Comparison of ENCODE assay signal across 10 mouse cellular contexts in the genomic region with DNA sequence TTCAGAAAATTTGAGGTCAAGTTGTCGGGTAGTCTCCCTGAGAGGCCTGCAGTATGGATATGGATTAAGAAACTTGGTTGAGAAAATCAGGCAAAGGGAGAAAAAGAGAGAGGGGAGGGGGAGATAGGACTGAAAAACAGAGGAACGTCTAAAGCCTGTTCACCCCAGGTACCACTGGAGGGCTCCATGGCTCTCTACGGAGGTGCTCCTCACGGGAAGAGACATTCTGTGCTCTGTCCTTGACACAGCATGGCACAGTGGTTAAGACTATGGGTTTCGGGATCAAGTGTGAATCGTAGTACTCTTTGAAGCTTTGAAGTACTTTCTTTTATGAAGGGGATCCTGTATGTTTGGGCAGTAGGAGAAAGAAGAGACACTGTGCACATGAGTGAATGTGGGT. TPM values are rescaled to one million over a fixed set of nuclear protein-coding genes. Genes with fewer than 3 reads are reported as not detected.
A peak's percentile ranks its signal among the peaks of the same experiment; 100 is the strongest.
DNase-seq lines count a peak whose midpoint lies in the region; ATAC-seq and TF ChIP-seq lines count a peak whose summit lies in the region.
"Had no signal": no experiment of that assay in that cellular context is flagged by ENCODE, and none has a peak within 500 bp of the region (broad histone marks: within the 10 kb centered on the region; RNA-seq: fewer than 3 reads in every experiment).

No protein-coding gene starts in this region.

- peak; percentile 35 for DNase-seq in neural tube, embryonic 11.5 days (ENCODE audit: low spot score)
- DNase-seq in embryo, embryonic 10.5 days (ENCODE audit: low spot score) = peak; percentile 46
- peak; percentile 30 for DNase-seq in right cerebral cortex, postnatal 4 days
- no peak for DNase-seq in heart, adult 11 months
- no peak for DNase-seq in thymus, adult 18-20 months
- DNase-seq: adrenal gland, postnatal 25 days had no signal

- H3K9me3 ChIP-seq in intestine, postnatal 0 days (ENCODE audit: control insufficient read depth) = no peaks in the 10 kb centered on the region
- no peaks in the 10 kb centered on the region for H3K9me3 ChIP-seq in intestine, embryonic 16.5 days (ENCODE audit: control insufficient read depth, low read length)
- H3K9me3 ChIP-seq in neural tube, embryonic 11.5 days (ENCODE audit: control insufficient read depth, low read length) = no peaks in the 10 kb centered on the region
- no peaks in the 10 kb centered on the region for H3K9me3 ChIP-seq in neural tube, embryonic 15.5 days (replicated peaks)
- H3K9me3 ChIP-seq: midbrain, embryonic 12.5 days had no signal

- no peak overlapping the region for H3K9ac ChIP-seq in intestine, postnatal 0 days (ENCODE audit: low read depth, low read length)
- H3K9ac ChIP-seq in intestine, embryonic 16.5 days (ENCODE audit: low read depth, low read length) = no peak overlapping the region
- no peak overlapping the region for H3K9ac ChIP-seq in neural tube, embryonic 11.5 days (ENCODE audit: low read length)
- H3K9ac ChIP-seq in neural tube, embryonic 15.5 days (replicated peaks) = no peak overlapping the region
- H3K9ac ChIP-seq: midbrain, embryonic 12.5 days had no signal

- H3K4me2 ChIP-seq in intestine, postnatal 0 days (replicated peaks; ENCODE audit: low read depth) = no peak overlapping the region
- no peak overlapping the region for H3K4me2 ChIP-seq in intestine, embryonic 16.5 days (ENCODE audit: low read depth, low read length)
- H3K4me2 ChIP-seq in neural tube, embryonic 11.5 days (ENCODE audit: low read depth) = no peak overlapping the region
- no peak overlapping the region for H3K4me2 ChIP-seq in neural tube, embryonic 15.5 days

- no peak overlapping the region for H3K4me3 ChIP-seq in intestine, postnatal 0 days (ENCODE audit: low read depth, low read length)
- no peak overlapping the region for H3K4me3 ChIP-seq in intestine, embryonic 16.5 days (ENCODE audit: low read length)
- H3K4me3 ChIP-seq in neural tube, embryonic 11.5 days (ENCODE audit: low read depth, low read length) = no peak overlapping the region
- no peak overlapping the region for H3K4me3 ChIP-seq in neural tube, embryonic 15.5 days (replicated peaks)
- H3K4me3 ChIP-seq: midbrain, embryonic 12.5 days had no signal

- peaks cover 30% of the 10 kb centered on the region for H3K27me3 ChIP-seq in intestine, postnatal 0 days (replicated peaks; ENCODE audit: control insufficient read depth, insufficient read depth, low read length)
- peaks cover 15% of the 10 kb centered on the region; the same call in 1 of the 2 replicates for H3K27me3 ChIP-seq in intestine, embryonic 16.5 days (replicated peaks; ENCODE audit: control insufficient read depth, insufficient read depth, low read length)
- no peaks in the 10 kb centered on the region for H3K27me3 ChIP-seq in neural tube, embryonic 11.5 days (ENCODE audit: control insufficient read depth, insufficient read depth, low read length)
- no peaks in the 10 kb centered on the region for H3K27me3 ChIP-seq in neural tube, embryonic 15.5 days (replicated peaks)

- 41% methylated on average over 6 of the region's 6 CpGs for WGBS in intestine, postnatal 0 days
- WGBS in intestine, embryonic 16.5 days = 45% methylated on average over 6 of the region's 6 CpGs
- WGBS in neural tube, embryonic 11.5 days = 36% methylated on average over 6 of the region's 6 CpGs
- 35% methylated on average over 6 of the region's 6 CpGs for WGBS in neural tube, embryonic 15.5 days

- no peaks in the 10 kb centered on the region for H3K4me1 ChIP-seq in intestine, postnatal 0 days (replicated peaks; ENCODE audit: control insufficient read depth, insufficient read depth, low read length)
- peaks cover 13% of the 10 kb centered on the region for H3K4me1 ChIP-seq in intestine, embryonic 16.5 days (ENCODE audit: control insufficient read depth, insufficient read depth, low read length)
- H3K4me1 ChIP-seq in neural tube, embryonic 11.5 days (ENCODE audit: control insufficient read depth, insufficient read depth, low read length) = no peaks in the 10 kb centered on the region
- peaks cover 23% of the 10 kb centered on the region for H3K4me1 ChIP-seq in neural tube, embryonic 15.5 days

- ATAC-seq in intestine, postnatal 0 days = no peak
- ATAC-seq in intestine, embryonic 16.5 days = no peak
- no peak for ATAC-seq in neural tube, embryonic 11.5 days (ENCODE audit: insufficient read depth, low FRiP score, low TSS enrichment)
- ATAC-seq in neural tube, embryonic 15.5 days (ENCODE audit: low FRiP score) = no peak

- peak; percentile 49 for TF ChIP-seq CTCF in intestine, postnatal 0 days (IDR thresholded peaks at IDR 0.05; ENCODE audit: low read depth)

- no peaks in the 10 kb centered on the region for H3K36me3 ChIP-seq in intestine, postnatal 0 days (ENCODE audit: control insufficient read depth, insufficient read depth)
- no peaks in the 10 kb centered on the region for H3K36me3 ChIP-seq in intestine, embryonic 16.5 days (ENCODE audit: control insufficient read depth, insufficient read depth, low read length)
- no peaks in the 10 kb centered on the region for H3K36me3 ChIP-seq in neural tube, embryonic 11.5 days (ENCODE audit: control insufficient read depth, insufficient read depth, low read length)
- H3K36me3 ChIP-seq in neural tube, embryonic 15.5 days = no peaks in the 10 kb centered on the region
- H3K36me3 ChIP-seq: midbrain, embryonic 12.5 days had no signal

- no peak overlapping the region for H3K27ac ChIP-seq in intestine, postnatal 0 days (ENCODE audit: low read depth, low read length)
- no peak overlapping the region for H3K27ac ChIP-seq in intestine, embryonic 16.5 days (ENCODE audit: low read length)
- no peak overlapping the region for H3K27ac ChIP-seq in neural tube, embryonic 11.5 days (ENCODE audit: low read depth, low read length)
- no peak overlapping the region for H3K27ac ChIP-seq in neural tube, embryonic 15.5 days (replicated peaks)

RNA-seq across cellular contexts. Expression of a gene that starts 1.2 kb away (rescaled TPM):
- polyA plus RNA-seq in intestine, postnatal 0 days (2015; fragmentation: Nextera tagmentation; extraction: Ambion mirVana) = 1.1 and 1.7 TPM in 2 replicates
- polyA plus RNA-seq in intestine, embryonic 16.5 days (2015; fragmentation: Nextera tagmentation; extraction: Ambion mirVana) = 2.6 and 3.6 TPM in 2 replicates
- polyA plus RNA-seq in neural tube, embryonic 11.5 days (2014; fragmentation: Nextera tagmentation; extraction: Ambion mirVana) = 86.0 and 94.4 TPM in 2 replicates
- polyA plus RNA-seq in neural tube, embryonic 15.5 days (2015; fragmentation: Nextera tagmentation; extraction: Ambion mirVana) = 91.5 and 102 TPM in 2 replicates

Comparison
In these comparisons a context has a peak if more than half of its experiments do, and no peak if none do; other contexts are left out.
1. DNase-seq: peak in neural tube, embryonic 11.5 days (single experiment), embryo, embryonic 10.5 days (single experiment) and right cerebral cortex, postnatal 4 days (single experiment); none in heart, adult 11 months (single experiment) and thymus, adult 18-20 months (0 of 2).
2. RNA of a gene that starts 1.2 kb away (polyA plus RNA-seq): 91.5 to 102 TPM in neural tube, embryonic 15.5 days and 86.0 to 94.4 TPM in neural tube, embryonic 11.5 days; 2.6 to 3.6 TPM in intestine, embryonic 16.5 days and 1.1 to 1.7 TPM in intestine, postnatal 0 days; every median in the first group is over 10 times any median in the second.